Mouse (Mus musculus) cerebellum, postnatal 36 days (tissue): ENCODE results near the gene Slc35d2.

ENCODE experiments used
- DNase-seq, 2 experiments: peaks; one replicate each; pipeline ENCODE4 v3.0.0; 2021 to 2022; ENCODE audit warnings: mixed read lengths in 2 of 2

Slc35d2 gene

DNA sequence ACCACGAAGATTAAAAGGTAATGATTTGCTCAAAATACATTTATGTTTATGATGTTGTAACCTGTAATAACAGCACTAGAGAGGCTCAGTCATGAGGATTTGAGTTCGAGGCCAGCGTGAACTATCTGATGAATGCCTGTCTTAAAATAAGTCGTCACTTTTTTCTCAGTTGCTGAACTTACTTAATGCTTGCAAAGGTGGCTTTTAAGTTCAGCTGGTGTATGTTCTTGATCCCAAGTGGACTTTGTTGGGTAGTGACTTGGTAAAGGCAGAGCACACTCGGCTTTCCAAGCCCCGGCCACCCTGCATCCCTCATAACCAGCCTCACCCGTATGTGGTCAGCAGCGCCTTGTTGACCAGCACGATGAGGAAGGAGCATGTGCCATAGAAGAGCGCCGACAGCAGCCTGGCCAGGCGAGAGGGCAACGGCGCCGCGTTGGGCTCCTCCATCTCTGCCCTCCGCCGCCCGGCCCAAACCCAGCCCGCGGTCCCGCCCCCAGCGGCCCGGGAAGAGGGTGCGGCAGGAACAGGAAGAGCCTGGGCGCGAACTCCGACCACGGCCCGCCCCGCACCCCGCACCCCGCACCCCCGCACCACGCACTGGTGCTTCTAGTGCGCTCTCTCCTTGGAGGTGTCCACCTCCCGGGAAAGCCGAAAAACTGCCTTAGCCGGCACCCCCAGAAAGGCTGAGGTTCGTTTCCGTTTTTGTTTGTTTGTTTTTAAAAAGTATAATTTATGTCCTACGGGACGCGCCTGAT is at the start of gene Slc35d2:
Gene Slc35d2 (minus strand): TSS at position 511 of the 758 bp plus-strand sequence.
- DNase-seq, result peak; percentile 13 to 23

- no peak for DNase-seq
Measured at GRCm38 (mm10) chr13:64178000-64178399, 48.8 kb upstream of the Slc35d2 start.

DNA sequence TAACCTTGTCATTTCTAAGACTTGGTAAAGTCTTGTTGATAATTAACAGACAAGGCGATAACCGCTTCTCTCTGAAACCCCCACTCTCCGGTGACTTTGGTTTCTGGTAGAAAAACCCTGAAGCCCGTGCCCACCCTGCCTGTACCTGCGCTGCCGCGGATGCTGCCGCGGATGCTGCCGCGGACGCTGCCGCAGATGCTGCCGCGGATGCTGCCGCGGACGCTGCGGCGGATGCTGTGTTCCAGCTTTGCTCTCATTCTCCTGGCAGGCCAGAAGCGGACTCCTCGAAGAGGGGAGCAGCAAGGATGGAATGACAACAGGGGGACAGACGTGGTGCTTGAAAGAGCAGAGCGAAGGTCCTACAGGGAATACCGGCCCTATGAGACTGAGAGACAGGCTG is 40.6 kb upstream of the Slc35d2 start:
- DNase-seq, result no peak

- DNase-seq, result peak in 1 of 2 experiments; percentile 14
Measured at GRCm38 (mm10) chr13:64163147-64163715, 34.1 kb upstream of the Slc35d2 start.

DNA sequence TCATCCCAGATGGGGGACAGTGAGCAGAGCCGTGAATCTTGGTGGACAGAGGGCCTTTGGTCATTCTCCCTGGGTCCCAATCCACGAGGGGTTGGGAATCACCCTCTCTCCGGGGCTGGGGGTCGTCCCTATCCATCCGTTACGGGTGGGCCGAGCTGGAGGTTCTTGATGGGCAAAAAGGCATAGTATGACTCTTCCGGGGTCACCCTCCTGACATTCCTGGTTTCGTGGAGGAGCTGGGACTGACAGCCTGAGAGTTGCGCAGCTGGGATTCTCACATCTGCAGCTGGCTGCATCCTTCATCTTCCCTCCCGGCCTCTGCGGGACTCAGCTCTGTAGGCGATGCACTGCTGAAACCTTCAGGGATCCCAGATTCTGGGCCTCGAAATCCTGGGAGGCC is 33.5 kb upstream of the Slc35d2 start:
- DNase-seq, result peak in 1 of 2 experiments; percentile 13

GRCm38 (mm10) chr13:64161916-64162611 is 32.9 kb upstream of the Slc35d2 start:
- DNase-seq, result peak in 1 of 2 experiments; percentile 41

DNA sequence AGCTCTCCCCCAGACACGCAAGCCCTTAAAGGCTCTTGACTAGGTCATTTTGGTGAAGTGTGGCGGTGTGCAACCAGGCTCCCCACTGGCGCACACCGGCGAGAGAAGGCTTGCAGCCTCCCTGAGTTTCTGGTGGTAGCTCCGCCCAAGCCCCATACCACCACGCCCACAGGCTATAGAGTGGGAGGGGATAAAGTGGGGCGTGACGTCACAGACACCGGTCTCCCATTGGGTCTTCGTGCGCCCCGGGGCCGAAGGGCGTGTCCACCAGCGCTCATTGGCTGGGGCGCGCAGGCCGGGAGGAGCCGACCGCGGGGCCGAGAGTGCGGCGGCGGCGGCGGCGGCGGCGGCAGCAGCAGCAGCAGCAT is 32.4 kb upstream of the Slc35d2 start, which contains the start of gene Habp4:
Gene Habp4 (plus strand): TSS at position 277 of the 368 bp plus-strand sequence.
- peak; percentile 97 for DNase-seq

- no peak for DNase-seq
Measured at GRCm38 (mm10) chr13:64156966-64157365, 27.8 kb upstream of the Slc35d2 start.

GRCm38 (mm10) chr13:64155171-64155571 is 26.0 kb upstream of the Slc35d2 start:
- no peak for DNase-seq

GRCm38 (mm10) chr13:64154651-64155050 is 25.5 kb upstream of the Slc35d2 start:
- DNase-seq, result no peak

- peak in 1 of 2 experiments; percentile 19 for DNase-seq
Measured at GRCm38 (mm10) chr13:64153751-64154267, 24.6 kb upstream of the Slc35d2 start.

DNA sequence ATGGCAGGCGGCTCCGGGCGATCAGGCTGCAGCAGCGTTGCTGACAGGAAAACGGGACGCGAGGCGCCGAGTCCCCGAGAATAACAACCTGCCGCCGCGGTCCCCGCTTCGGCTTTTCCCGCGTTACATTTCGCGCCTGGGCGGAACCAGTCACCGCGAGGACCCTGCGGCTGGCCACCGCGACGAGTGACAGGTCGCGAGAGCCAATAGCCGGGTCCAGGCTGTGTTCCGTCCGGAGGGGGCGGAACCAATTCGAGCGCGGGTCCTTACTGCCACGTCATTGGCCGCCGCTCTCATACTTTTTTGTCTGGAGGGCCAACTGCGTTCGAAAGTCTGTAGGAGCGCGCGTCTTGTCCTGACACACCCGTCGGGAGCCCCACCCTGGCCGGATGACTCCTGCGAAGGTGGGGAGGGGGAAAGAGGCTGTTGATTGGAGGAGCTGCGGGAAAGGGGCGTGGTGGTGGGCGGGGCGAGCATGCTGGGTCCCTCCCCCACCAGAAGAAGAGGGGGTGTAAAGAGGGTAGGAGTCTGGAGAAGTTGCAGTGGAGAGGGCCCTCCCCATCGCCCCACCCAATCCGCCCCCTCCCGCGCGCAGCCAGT is 24.0 kb upstream of the Slc35d2 start, which contains the start of gene Zfp367:
Gene Zfp367 (minus strand): TSS at position 120 of the 600 bp plus-strand sequence.
- DNase-seq, result peak; percentile 93 to 94

GRCm38 (mm10) chr13:64152671-64153082 is 23.5 kb upstream of the Slc35d2 start:
- DNase-seq, result no peak

GRCm38 (mm10) chr13:64152241-64152669 is 23.1 kb upstream of the Slc35d2 start:
- peak; percentile 85 to 88 for DNase-seq

GRCm38 (mm10) chr13:64150121-64150520 is 21.0 kb upstream of the Slc35d2 start:
- DNase-seq, result no peak

DNA sequence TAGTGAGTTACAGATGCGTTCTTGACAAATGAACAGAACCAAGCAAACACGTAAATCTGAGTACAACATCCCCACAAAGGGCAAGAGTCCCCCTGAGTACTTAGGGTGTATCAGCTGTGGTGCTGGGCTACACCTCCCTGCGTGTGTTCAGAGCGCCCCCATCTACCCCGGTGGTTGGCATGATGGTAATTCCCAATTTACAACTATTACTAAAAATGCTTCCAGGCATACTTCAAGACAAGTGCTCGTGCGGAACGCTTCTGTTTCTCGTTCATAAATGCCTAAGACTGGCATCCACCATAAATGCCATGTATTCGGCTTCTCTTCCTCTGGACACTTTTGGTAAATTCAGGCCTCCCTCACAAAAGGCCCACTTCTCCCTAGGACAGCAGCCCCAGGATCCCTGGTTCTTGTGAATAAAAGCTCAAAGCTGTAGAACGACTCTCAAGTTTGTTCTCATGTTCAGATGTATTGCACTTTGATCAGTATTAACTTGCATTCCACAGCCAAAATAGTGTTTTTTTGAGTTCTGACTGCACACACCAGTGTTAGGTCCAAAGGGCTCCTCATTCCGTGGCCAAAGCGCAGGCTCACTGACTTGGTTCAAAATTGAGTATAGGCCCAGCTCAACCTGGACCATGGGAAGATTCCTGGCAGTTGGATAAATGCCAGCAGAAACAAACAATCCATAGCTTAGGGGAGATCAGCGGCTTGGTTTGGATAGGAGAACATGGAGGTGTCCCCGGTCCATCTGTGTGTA is 628 bp upstream of the Slc35d2 start:
- peak; percentile 9 to 20 for DNase-seq

DNA sequence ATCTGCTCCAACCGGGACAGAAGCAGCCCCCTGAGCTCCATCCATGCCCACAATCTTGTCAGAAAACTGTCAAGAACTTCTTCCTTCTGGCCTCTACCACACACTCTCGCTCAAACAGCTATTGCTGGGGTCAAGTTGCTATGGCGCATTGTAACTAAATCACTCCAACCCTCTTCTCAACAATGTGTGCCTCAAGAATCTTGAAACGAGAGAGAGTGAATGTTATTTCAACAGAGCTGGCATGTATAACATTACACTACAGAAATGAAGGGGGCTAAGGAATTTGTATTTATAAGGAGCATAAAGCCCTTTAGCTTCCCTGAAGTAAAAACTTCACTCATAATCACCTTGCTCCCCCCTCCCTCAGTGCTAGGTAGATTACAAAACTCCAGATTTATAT is 2.9 kb downstream of the Slc35d2 start:
- DNase-seq, result no peak

DNA sequence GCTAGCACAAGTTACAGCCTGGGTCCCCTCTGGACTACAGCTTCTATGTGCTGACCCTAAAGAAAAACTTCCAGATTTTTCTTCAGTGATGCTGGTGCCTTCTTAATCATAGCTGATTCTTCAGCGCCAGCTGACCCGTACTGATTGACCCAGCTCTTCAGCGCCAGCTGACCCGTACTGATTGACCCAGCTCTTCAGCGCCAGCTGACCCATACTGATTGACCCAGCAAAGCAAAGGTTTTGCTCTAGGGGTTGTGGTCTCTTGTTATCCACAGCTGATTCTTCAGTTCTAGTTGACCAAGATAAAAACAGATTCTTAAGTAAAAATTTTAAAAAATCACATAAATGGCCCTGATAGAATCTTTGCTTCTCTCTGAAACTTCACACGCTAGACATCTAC is 4.3 kb downstream of the Slc35d2 start:
- DNase-seq, result no peak

- DNase-seq, result no peak
Measured at GRCm38 (mm10) chr13:64123491-64124188, 5.5 kb downstream of the Slc35d2 start.

DNA sequence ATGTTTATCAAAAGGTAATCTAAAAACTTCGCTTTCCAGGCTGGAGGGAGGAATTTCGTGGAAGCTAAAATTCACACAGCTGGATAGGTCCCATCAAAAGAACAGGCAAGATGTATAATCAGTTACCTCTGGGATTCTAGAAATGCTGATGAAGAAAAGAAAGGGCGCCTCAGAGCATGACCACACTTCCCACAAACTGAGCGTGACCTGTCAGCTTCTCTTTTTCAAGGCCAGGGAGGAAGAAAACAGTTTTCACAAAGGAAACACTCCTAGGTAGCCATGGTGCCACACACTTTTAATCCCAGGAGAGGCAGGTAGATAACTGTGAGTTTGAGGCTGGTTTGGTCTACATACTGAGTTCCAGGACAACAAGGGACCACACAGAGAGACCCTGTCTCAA is 8.4 kb downstream of the Slc35d2 start:
- no peak for DNase-seq

DNA sequence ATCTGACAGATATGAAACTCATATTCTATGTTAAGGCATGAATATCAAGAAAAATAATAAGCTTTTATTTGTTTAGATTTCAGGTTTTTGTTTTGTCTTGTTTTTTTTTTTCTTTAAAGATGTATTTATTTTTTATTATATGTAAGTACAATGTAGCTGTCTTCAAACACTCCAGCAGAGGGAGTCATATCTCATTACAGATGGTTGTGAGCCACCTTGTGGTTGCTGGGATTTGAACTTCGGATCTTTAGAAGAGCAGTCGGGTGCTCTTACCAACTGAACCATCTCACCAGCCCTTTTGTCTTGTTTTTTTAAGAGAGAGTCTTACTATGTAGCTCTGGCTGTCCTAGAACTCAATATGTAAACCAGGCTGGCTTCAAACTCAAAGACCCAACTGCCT is 11.7 kb downstream of the Slc35d2 start:
- DNase-seq, result no peak
